30 mouse cellular contexts compared by ENCODE assay signal in genomic region chr12:33964427-33964826, GRCm38 (mm10). TPM values are rescaled to one million over a fixed set of nuclear protein-coding genes. Genes with fewer than 3 reads are reported as not detected.
DNase-seq lines count a peak whose midpoint lies in the region; ATAC-seq and TF ChIP-seq lines count a peak whose summit lies in the region.
"Had no signal": no experiment of that assay in that cellular context is flagged by ENCODE, and none has a peak within 500 bp of the region (broad histone marks: within the 10 kb centered on the region; RNA-seq: fewer than 3 reads in every experiment).

No protein-coding gene starts in this region.

- 13% methylated on average over 2 of the region's 2 CpGs for WGBS in forebrain, postnatal 0 days
- 2% methylated on average over 2 of the region's 2 CpGs for WGBS in forebrain, embryonic 10.5 days
- 14% methylated on average over 2 of the region's 2 CpGs for WGBS in midbrain, embryonic 14.5 days
- WGBS in midbrain, embryonic 15.5 days, result 15% methylated on average over 2 of the region's 2 CpGs
- WGBS in limb, embryonic 12.5 days, result 18% methylated on average over 2 of the region's 2 CpGs

- H3K27me3 ChIP-seq in forebrain, postnatal 0 days (ENCODE audit: insufficient read depth, low read length), result peaks cover 82% of the 10 kb centered on the region
- H3K27me3 ChIP-seq in forebrain, embryonic 10.5 days (ENCODE audit: poor library complexity, severe bottlenecking), result peaks cover 100% of the 10 kb centered on the region
- H3K27me3 ChIP-seq in midbrain, embryonic 14.5 days (ENCODE audit: control insufficient read depth, insufficient read depth, low read length), result peaks cover 81% of the 10 kb centered on the region
- H3K27me3 ChIP-seq in midbrain, embryonic 15.5 days (replicated peaks), result peaks cover 54% of the 10 kb centered on the region
- H3K27me3 ChIP-seq in limb, embryonic 12.5 days, result peaks cover 11% of the 10 kb centered on the region; the same call in 1 of the 2 replicates
- H3K27me3 ChIP-seq: CH12.LX had no signal

- H3K4me3 ChIP-seq in forebrain, postnatal 0 days (ENCODE audit: low read depth, low read length), result no peak overlapping the region
- H3K4me3 ChIP-seq in forebrain, embryonic 10.5 days, result no peak overlapping the region
- no peak overlapping the region for H3K4me3 ChIP-seq in midbrain, embryonic 14.5 days (replicated peaks; ENCODE audit: low read depth, low read length)
- no peak overlapping the region for H3K4me3 ChIP-seq in midbrain, embryonic 15.5 days
- H3K4me3 ChIP-seq in limb, embryonic 12.5 days (replicated peaks), result no peak overlapping the region
- H3K4me3 ChIP-seq: heart, adult 2 months; liver, embryonic 13.5 days; midbrain, embryonic 12.5 days had no signal

- no peak overlapping the region for H3K4me2 ChIP-seq in forebrain, postnatal 0 days (ENCODE audit: low read depth)
- no peak overlapping the region for H3K4me2 ChIP-seq in midbrain, embryonic 14.5 days (ENCODE audit: low read length)
- no peak overlapping the region for H3K4me2 ChIP-seq in midbrain, embryonic 15.5 days
- H3K4me2 ChIP-seq in limb, embryonic 12.5 days, result 0 out of 2 replicates have a peak overlapping the region, but pooled peaks have one; percentile 15
- H3K4me2 ChIP-seq: liver, embryonic 13.5 days; lung, embryonic 14.5 days; midbrain, embryonic 12.5 days had no signal

- peak; percentile 33 for DNase-seq in forebrain, postnatal 0 days
- no peak for DNase-seq in forebrain, embryonic 10.5 days (ENCODE audit: extremely low spot score, low spot score)
- peak; percentile 18 for DNase-seq in midbrain, embryonic 14.5 days
- no peak for DNase-seq in thymus, adult 18-20 months
- DNase-seq in retina, postnatal 1 day, result no peak
- DNase-seq: adrenal gland, postnatal 25 days; cerebellum, adult 11 months; cerebellum, postnatal 10 days; gastrocnemius, postnatal 14 days; heart, adult 2 months; heart, postnatal 36 days; kidney, adult 8-10 months; kidney, postnatal 25 days; liver, embryonic 13.5 days; lung, embryonic 14.5 days; lung, postnatal 4 days; right cerebral cortex, postnatal 4 days; thymus, postnatal 14 days had no signal

- no peaks in the 10 kb centered on the region for H3K9me3 ChIP-seq in forebrain, postnatal 0 days (ENCODE audit: low read length)
- no peaks in the 10 kb centered on the region for H3K9me3 ChIP-seq in forebrain, embryonic 10.5 days
- no peaks in the 10 kb centered on the region for H3K9me3 ChIP-seq in midbrain, embryonic 14.5 days (ENCODE audit: control insufficient read depth, low read length)
- H3K9me3 ChIP-seq in midbrain, embryonic 15.5 days, result no peaks in the 10 kb centered on the region
- H3K9me3 ChIP-seq in limb, embryonic 12.5 days, result no peaks in the 10 kb centered on the region
- H3K9me3 ChIP-seq: liver, embryonic 13.5 days; midbrain, embryonic 12.5 days had no signal

- no peak overlapping the region for H3K9ac ChIP-seq in forebrain, postnatal 0 days
- no peak overlapping the region for H3K9ac ChIP-seq in midbrain, embryonic 14.5 days (replicated peaks; ENCODE audit: low read length)
- no peak overlapping the region for H3K9ac ChIP-seq in midbrain, embryonic 15.5 days
- no peak overlapping the region for H3K9ac ChIP-seq in limb, embryonic 12.5 days (replicated peaks)
- H3K9ac ChIP-seq: liver, embryonic 13.5 days; lung, embryonic 14.5 days; midbrain, embryonic 12.5 days had no signal

- TF ChIP-seq CTCF in forebrain, postnatal 0 days (IDR thresholded peaks at IDR 0.05; ENCODE audit: low read depth), result no peak

- H3K36me3 ChIP-seq in forebrain, postnatal 0 days (ENCODE audit: insufficient read depth), result no peaks in the 10 kb centered on the region
- no peaks in the 10 kb centered on the region for H3K36me3 ChIP-seq in forebrain, embryonic 10.5 days (replicated peaks)
- H3K36me3 ChIP-seq in midbrain, embryonic 14.5 days (ENCODE audit: control insufficient read depth, insufficient read depth, low read length), result no peaks in the 10 kb centered on the region
- no peaks in the 10 kb centered on the region for H3K36me3 ChIP-seq in midbrain, embryonic 15.5 days (replicated peaks)
- no peaks in the 10 kb centered on the region for H3K36me3 ChIP-seq in limb, embryonic 12.5 days
- H3K36me3 ChIP-seq: liver, embryonic 13.5 days; midbrain, embryonic 12.5 days had no signal

- H3K27ac ChIP-seq in forebrain, postnatal 0 days (ENCODE audit: low read depth, low read length), result no peak overlapping the region
- H3K27ac ChIP-seq in forebrain, embryonic 10.5 days, result no peak overlapping the region
- H3K27ac ChIP-seq in midbrain, embryonic 14.5 days (replicated peaks; ENCODE audit: low read depth, low read length), result no peak overlapping the region
- H3K27ac ChIP-seq in midbrain, embryonic 15.5 days, result no peak overlapping the region
- peak overlapping the region; percentile 91 for H3K27ac ChIP-seq in limb, embryonic 12.5 days
- H3K27ac ChIP-seq: heart, adult 2 months; liver, embryonic 13.5 days; midbrain, embryonic 12.5 days had no signal

- ATAC-seq in forebrain, postnatal 0 days, result no peak
- no peak for ATAC-seq in midbrain, embryonic 14.5 days (ENCODE audit: low FRiP score, low TSS enrichment)
- ATAC-seq in midbrain, embryonic 15.5 days (replicated peaks), result no peak
- ATAC-seq in limb, embryonic 12.5 days (ENCODE audit: insufficient number of reproducible peaks, insufficient read depth, low FRiP score, low TSS enrichment, low read depth), result no peak
- ATAC-seq: inflammation-experienced regulatory T-cells, adult 6 months had no signal

- no peaks in the 10 kb centered on the region; the same call in 1 of the 2 replicates for H3K4me1 ChIP-seq in forebrain, postnatal 0 days (ENCODE audit: insufficient read depth)
- peaks cover 46% of the 10 kb centered on the region for H3K4me1 ChIP-seq in forebrain, embryonic 10.5 days
- peaks cover 4% of the 10 kb centered on the region; the same call in 1 of the 2 replicates for H3K4me1 ChIP-seq in midbrain, embryonic 14.5 days (ENCODE audit: control insufficient read depth, insufficient read depth, low read length)
- peaks cover 23% of the 10 kb centered on the region for H3K4me1 ChIP-seq in midbrain, embryonic 15.5 days
- peaks cover 74% of the 10 kb centered on the region for H3K4me1 ChIP-seq in limb, embryonic 12.5 days (replicated peaks)
- H3K4me1 ChIP-seq: liver, embryonic 13.5 days had no signal

RNA-seq across cellular contexts. Expression of gene Twist1, which starts 7.0 kb away (rescaled TPM):
- 2.5 and 4.1 TPM in 2 replicates for total RNA-seq in forebrain, postnatal 0 days (2014; rRNA removed)
- 0.73 and 0.80 TPM in 2 replicates for polyA plus RNA-seq in forebrain, postnatal 0 days (2015; fragmentation: Nextera tagmentation; extraction: Ambion mirVana)
- polyA plus RNA-seq in forebrain, embryonic 10.5 days (2016; fragmentation: Nextera tagmentation; extraction: Ambion mirVana), result 9.1 and 12.1 TPM in 2 replicates
- 1.2 and 2.1 TPM in 2 replicates for polyA plus RNA-seq in midbrain, embryonic 14.5 days (2014; fragmentation: Nextera tagmentation; extraction: Ambion mirVana)
- polyA plus RNA-seq in midbrain, embryonic 15.5 days (2015; fragmentation: Nextera tagmentation; extraction: Ambion mirVana), result 1.2 and 1.5 TPM in 2 replicates
- 64.0 and 64.8 TPM in 2 replicates for polyA plus RNA-seq in limb, embryonic 12.5 days (2016; fragmentation: Nextera tagmentation; extraction: Ambion mirVana)
- total RNA-seq: CH12.LX, MEL had no signal
- polyA plus RNA-seq: inflammation-experienced regulatory T-cells, adult 6 months had no signal

RNA-seq across cellular contexts. Expression of gene Ferd3l, which starts 36.2 kb away (rescaled TPM):
- 0.48 TPM in 1 of 2 replicates, not detected in the other for total RNA-seq in forebrain, postnatal 0 days (2014; rRNA removed)
- polyA plus RNA-seq in forebrain, postnatal 0 days (2015; fragmentation: Nextera tagmentation; extraction: Ambion mirVana), result not detected in 2 replicates
- 0.30 and 0.55 TPM in 2 replicates for polyA plus RNA-seq in forebrain, embryonic 10.5 days (2016; fragmentation: Nextera tagmentation; extraction: Ambion mirVana)
- 0.41 and 1.7 TPM in 2 replicates for polyA plus RNA-seq in midbrain, embryonic 14.5 days (2014; fragmentation: Nextera tagmentation; extraction: Ambion mirVana)
- 0.71 and 0.86 TPM in 2 replicates for polyA plus RNA-seq in midbrain, embryonic 15.5 days (2015; fragmentation: Nextera tagmentation; extraction: Ambion mirVana)
- polyA plus RNA-seq in limb, embryonic 12.5 days (2016; fragmentation: Nextera tagmentation; extraction: Ambion mirVana), result not detected in 2 replicates
- total RNA-seq: adrenal gland, postnatal 25 days; CH12.LX; gastrocnemius, postnatal 14 days; heart, adult 2 months; heart, postnatal 36 days; layer of hippocampus, adult 8-10 months; left cerebral cortex, adult 18-20 months; left cerebral cortex, postnatal 36 days; MEL had no signal
- polyA plus RNA-seq: forebrain, embryonic 11.5 days; frontal cortex, adult 2 months; heart, adult 2 months; heart, embryonic 14.5 days; inflammation-experienced regulatory T-cells, adult 6 months; liver, embryonic 13.5 days; lung, embryonic 14.5 days had no signal

Comparison
In these comparisons a context has a peak if more than half of its experiments do, and no peak if none do; other contexts are left out.
1. DNase-seq: peak in forebrain, postnatal 0 days (single experiment) and midbrain, embryonic 14.5 days (single experiment); none in forebrain, embryonic 10.5 days (single experiment), thymus, adult 18-20 months (0 of 2) and retina, postnatal 1 day (single experiment).